Mouse (Mus musculus): ENCODE data around the gene Ror1. TPM values are rescaled to one million over a fixed set of nuclear protein-coding genes. Genes with fewer than 3 reads are reported as not detected.

Ror1 gene
- polyA plus RNA-seq, 1 experiment from 2014 or later: 2.6 TPM

DNA sequence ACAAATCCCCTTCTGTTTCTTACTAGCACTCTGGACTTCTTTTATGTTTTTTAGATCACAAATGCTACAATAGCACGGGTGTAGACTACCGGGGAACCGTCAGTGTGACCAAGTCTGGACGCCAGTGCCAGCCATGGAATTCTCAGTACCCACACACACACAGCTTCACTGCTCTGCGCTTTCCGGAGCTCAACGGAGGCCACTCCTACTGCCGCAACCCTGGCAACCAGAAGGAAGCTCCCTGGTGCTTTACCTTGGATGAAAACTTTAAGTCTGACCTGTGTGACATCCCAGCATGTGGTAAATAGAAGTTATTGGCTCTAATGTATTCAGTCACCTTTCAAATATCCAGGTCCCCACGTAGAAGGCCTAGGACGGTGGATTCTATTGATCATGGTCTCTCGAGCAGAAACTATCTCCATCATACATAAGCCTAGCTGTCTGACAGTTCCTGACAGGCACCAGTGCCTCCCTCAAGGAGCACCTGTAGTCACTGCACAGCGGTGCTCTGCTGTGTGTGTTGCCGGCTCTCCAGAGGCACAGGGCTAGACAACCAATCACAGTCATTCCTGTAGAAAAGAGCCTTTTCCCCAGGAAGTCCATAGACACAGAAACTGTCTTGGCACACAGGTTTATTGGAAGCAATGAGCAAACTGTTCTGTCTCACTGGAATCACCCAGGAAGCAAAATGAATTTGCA, 316.4 kb downstream of the Ror1 start:
- H3K9me3 ChIP-seq (ENCODE audit: control insufficient read depth, low read length): no peaks in the 10 kb centered on the region
- ATAC-seq (ENCODE audit: low FRiP score, low TSS enrichment): no peak
- H3K4me2 ChIP-seq (replicated peaks; ENCODE audit: low read depth): no peak overlapping the region
- no peaks in the 10 kb centered on the region for H3K27me3 ChIP-seq (ENCODE audit: control insufficient read depth, insufficient read depth, low read length)
- no peak overlapping the region for H3K27ac ChIP-seq (replicated peaks)
- 63% methylated on average over 13 of the region's 13 CpGs for WGBS
- no peaks in the 10 kb centered on the region for H3K4me1 ChIP-seq (replicated peaks; ENCODE audit: control insufficient read depth, insufficient read depth)
- H3K4me3 ChIP-seq (ENCODE audit: low read depth, low read length): no peak overlapping the region
- DNase-seq (ENCODE audit: low spot score): no peak
- no peaks in the 10 kb centered on the region for H3K36me3 ChIP-seq (ENCODE audit: control insufficient read depth, insufficient read depth, low read length)
- TF ChIP-seq EP300 (optimal IDR thresholded peaks at IDR 0.05) (no peak), CTCF (IDR thresholded peaks at IDR 0.05; ENCODE audit: low read depth) (no peak)
- H3K9ac ChIP-seq (ENCODE audit: low read length): no peak overlapping the region

DNA sequence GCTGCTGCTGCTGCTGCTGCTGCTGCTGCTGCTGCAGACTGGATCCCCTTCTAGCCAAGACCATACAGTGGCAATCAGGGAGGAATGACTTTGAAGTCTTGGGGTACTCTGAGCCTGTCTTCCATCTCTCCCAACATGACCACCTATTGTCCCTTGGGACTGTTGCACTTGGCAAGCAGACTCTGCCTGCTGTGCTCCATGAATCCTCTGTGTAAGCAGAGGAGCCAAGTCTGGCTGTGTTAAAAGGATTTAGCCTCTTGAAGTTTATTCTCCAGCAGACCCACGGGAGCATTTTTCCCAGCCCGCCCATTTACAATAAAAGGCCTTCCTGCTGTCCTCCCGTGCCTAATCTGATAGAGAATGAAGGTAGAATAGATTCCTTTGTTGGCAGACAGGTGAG, 327.2 kb downstream of the Ror1 start:
- H3K4me2 ChIP-seq (replicated peaks; ENCODE audit: low read depth): no peak overlapping the region
- WGBS: 9% methylated on average over 3 of the region's 3 CpGs
- no peak overlapping the region for H3K9ac ChIP-seq (ENCODE audit: low read length)
- no peaks in the 10 kb centered on the region for H3K36me3 ChIP-seq (ENCODE audit: control insufficient read depth, insufficient read depth, low read length)
- ATAC-seq (ENCODE audit: low FRiP score, low TSS enrichment) (no peak), DNase-seq (ENCODE audit: low spot score) (no peak)
- H3K9me3 ChIP-seq (ENCODE audit: control insufficient read depth, low read length): no peaks in the 10 kb centered on the region
- H3K27me3 ChIP-seq (ENCODE audit: control insufficient read depth, insufficient read depth, low read length): no peaks in the 10 kb centered on the region
- TF ChIP-seq CTCF (IDR thresholded peaks at IDR 0.05; ENCODE audit: low read depth) (no peak), EP300 (optimal IDR thresholded peaks at IDR 0.05) (no peak)
- H3K27ac ChIP-seq (replicated peaks): no peak overlapping the region
- H3K4me1 ChIP-seq (replicated peaks; ENCODE audit: control insufficient read depth, insufficient read depth): no peaks in the 10 kb centered on the region; the same call in 1 of the 2 replicates
- H3K4me3 ChIP-seq (ENCODE audit: low read depth, low read length): no peak overlapping the region

DNA sequence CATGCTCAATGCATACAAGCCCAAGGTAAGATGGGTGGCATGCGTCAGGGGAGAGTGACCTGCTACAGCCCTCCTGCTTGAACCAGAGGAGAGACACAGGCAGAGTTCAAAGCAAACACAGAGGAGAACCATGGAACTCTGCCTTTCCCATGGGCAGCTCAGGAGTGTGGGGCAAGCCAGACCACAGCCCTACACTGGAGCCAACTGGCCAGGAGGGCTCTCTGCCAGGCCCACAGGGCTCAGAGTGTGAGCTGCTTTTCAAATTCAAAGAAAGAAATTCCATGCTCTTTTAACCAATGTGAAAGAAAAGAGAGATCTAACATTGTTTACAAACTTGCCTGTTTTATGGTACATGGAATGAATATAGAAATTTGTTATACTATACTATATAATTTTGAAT, 330.5 kb downstream of the Ror1 start:
- ATAC-seq (ENCODE audit: low FRiP score, low TSS enrichment): no peak
- no peaks in the 10 kb centered on the region; the same call in 1 of the 2 replicates for H3K4me1 ChIP-seq (replicated peaks; ENCODE audit: control insufficient read depth, insufficient read depth)
- H3K4me3 ChIP-seq (ENCODE audit: low read depth, low read length): no peak overlapping the region
- no peak overlapping the region for H3K4me2 ChIP-seq (replicated peaks; ENCODE audit: low read depth)
- no peaks in the 10 kb centered on the region for H3K27me3 ChIP-seq (ENCODE audit: control insufficient read depth, insufficient read depth, low read length)
- H3K9ac ChIP-seq (ENCODE audit: low read length): no peak overlapping the region
- 90% methylated on average over 1 of the region's 1 CpGs for WGBS
- no peaks in the 10 kb centered on the region for H3K36me3 ChIP-seq (ENCODE audit: control insufficient read depth, insufficient read depth, low read length)
- no peak for DNase-seq (ENCODE audit: low spot score)
- H3K27ac ChIP-seq (replicated peaks): no peak overlapping the region
- no peaks in the 10 kb centered on the region for H3K9me3 ChIP-seq (ENCODE audit: control insufficient read depth, low read length)
- no peak for TF ChIP-seq EP300 (optimal IDR thresholded peaks at IDR 0.05)
- TF ChIP-seq CTCF (IDR thresholded peaks at IDR 0.05; ENCODE audit: low read depth): no peak

DNA sequence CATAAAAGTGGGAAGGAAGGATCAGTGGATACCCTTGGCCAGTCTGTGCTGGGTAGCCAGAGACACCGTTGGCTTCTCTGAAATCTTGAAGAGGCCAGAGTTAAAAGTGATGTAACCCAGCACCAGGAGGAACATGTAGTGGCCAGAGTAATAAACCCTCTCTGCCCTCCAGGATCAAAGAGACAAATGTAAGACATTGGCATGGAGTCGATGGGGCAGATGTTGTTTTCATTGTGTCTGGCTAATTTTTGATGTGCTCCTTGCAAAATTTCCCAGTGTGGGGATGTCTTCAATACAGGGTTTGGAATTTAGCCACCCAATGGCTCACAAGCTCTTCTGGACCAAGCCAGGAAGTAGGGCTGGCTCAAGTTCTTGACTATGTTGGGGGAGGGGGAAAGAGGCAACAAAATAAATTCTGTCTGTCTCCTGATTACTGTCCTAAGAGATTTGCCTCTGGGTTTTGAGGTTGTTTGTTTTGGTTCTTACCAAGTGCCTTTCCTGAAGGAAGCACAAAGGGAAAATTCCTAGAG, 333.8 kb downstream of the Ror1 start:
- DNase-seq (ENCODE audit: low spot score): no peak
- no peak overlapping the region for H3K4me2 ChIP-seq (replicated peaks; ENCODE audit: low read depth)

DNA sequence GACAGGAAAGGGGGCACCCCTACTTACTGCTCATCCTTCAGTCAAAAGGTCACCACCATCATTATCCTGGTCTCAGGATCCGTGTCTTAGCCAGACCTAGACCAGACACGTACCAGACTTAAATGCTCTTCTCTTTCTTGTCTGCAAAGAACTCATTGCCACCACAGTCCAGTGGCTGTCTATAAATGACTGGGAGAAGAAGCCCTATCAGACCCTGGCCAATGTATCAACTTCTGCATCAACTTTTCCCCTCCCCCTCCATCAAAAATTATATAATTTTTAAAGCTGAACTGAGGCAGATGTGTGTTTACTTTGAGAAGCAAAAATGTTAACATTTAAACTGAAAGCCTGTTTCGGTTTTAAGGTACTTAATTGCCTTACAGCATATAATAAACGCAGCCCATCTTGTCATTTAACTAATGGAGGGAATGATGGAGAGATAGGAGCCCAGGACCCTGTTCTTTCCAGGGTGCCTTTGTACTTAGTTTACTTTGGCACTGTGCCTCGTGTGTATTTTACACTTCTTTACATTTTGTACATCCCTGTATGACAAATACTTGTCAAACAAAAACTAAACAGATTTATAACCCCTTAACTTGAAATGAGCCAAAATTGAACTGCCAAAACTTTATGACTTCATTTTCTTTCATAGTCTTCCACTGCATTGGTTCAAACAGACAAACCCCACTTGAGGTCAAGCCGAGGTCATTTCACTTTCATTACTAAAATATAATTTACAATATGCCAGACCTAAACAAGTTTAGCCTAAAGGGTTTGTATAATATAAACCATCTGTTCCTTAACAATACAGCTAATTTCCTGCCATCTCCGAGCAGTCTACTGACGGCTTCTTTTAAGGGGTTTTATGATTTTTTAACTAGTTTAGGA, 339.9 kb downstream of the Ror1 start:
- Histone ChIP-seq H3K9me3 (ENCODE audit: control insufficient read depth, low read length) (no peaks in the 10 kb centered on the region), H3K36me3 (ENCODE audit: control insufficient read depth, insufficient read depth, low read length) (no peaks in the 10 kb centered on the region), H3K9ac (ENCODE audit: low read length) (no peak overlapping the region), H3K4me3 (ENCODE audit: low read depth, low read length) (no peak overlapping the region), H3K27ac (replicated peaks) (no peak overlapping the region), H3K4me1 (replicated peaks; ENCODE audit: control insufficient read depth, insufficient read depth) (no peaks in the 10 kb centered on the region; the same call in 1 of the 2 replicates), H3K27me3 (ENCODE audit: control insufficient read depth, insufficient read depth, low read length) (no peaks in the 10 kb centered on the region), H3K4me2 (replicated peaks; ENCODE audit: low read depth) (no peak overlapping the region)
- WGBS: 25% methylated on average over 8 of the region's 8 CpGs
- DNase-seq (ENCODE audit: low spot score) (no peak), ATAC-seq (ENCODE audit: low FRiP score, low TSS enrichment) (no peak)
- no peak for TF ChIP-seq EP300 (optimal IDR thresholded peaks at IDR 0.05)
- TF ChIP-seq CTCF (IDR thresholded peaks at IDR 0.05; ENCODE audit: low read depth): no peak

More for the DNA sequence above, 333.8 kb downstream of the Ror1 start:
- Histone ChIP-seq H3K9ac (ENCODE audit: low read length) (no peak overlapping the region), H3K27me3 (ENCODE audit: control insufficient read depth, insufficient read depth, low read length) (no peaks in the 10 kb centered on the region), H3K36me3 (ENCODE audit: control insufficient read depth, insufficient read depth, low read length) (no peaks in the 10 kb centered on the region), H3K4me1 (replicated peaks; ENCODE audit: control insufficient read depth, insufficient read depth) (no peaks in the 10 kb centered on the region), H3K27ac (replicated peaks) (no peak overlapping the region), H3K9me3 (ENCODE audit: control insufficient read depth, low read length) (no peaks in the 10 kb centered on the region), H3K4me3 (ENCODE audit: low read depth, low read length) (no peak overlapping the region)
- WGBS: 78% methylated on average over 2 of the region's 2 CpGs
- TF ChIP-seq EP300 (optimal IDR thresholded peaks at IDR 0.05): no peak
- TF ChIP-seq CTCF (IDR thresholded peaks at IDR 0.05; ENCODE audit: low read depth): no peak
- no peak for ATAC-seq (ENCODE audit: low FRiP score, low TSS enrichment)

All from stomach, postnatal 0 days (tissue).